23 mouse cellular contexts compared by ENCODE assay signal in genomic region chr17:55954229-55954628, GRCm38 (mm10). TPM values are rescaled to one million over a fixed set of nuclear protein-coding genes. Genes with fewer than 3 reads are reported as not detected.
DNase-seq lines count a peak whose midpoint lies in the region; ATAC-seq and TF ChIP-seq lines count a peak whose summit lies in the region.
"Had no signal": no experiment of that assay in that cellular context is flagged by ENCODE, and none has a peak within 500 bp of the region (broad histone marks: within the 10 kb centered on the region; RNA-seq: fewer than 3 reads in every experiment).

No protein-coding gene starts in this region.

- DNase-seq in heart, adult 11 months, result peak; percentile 87
- no peak for DNase-seq in heart, postnatal 14 days
- no peak for DNase-seq in midbrain, embryonic 14.5 days
- DNase-seq in R1 (ENCODE audit: low read depth, low spot score), result peak; percentile 62
- DNase-seq in kidney, postnatal 10 days, result no peak
- no peak for DNase-seq in layer of hippocampus, adult 9-11 months
- DNase-seq: adrenal gland, postnatal 14 days; gastrocnemius, postnatal 14 days; lung, embryonic 14.5 days; lung, postnatal 4 days; retina, postnatal 1 day; thymus, postnatal 25 days had no signal

- no peak for TF ChIP-seq POLR2A in ES-Bruce4 (IDR thresholded peaks at IDR 0.05; ENCODE audit: insufficient read depth, low read length)

- H3K27ac ChIP-seq in midbrain, embryonic 13.5 days, result no peak overlapping the region
- H3K27ac ChIP-seq in midbrain, embryonic 14.5 days (replicated peaks; ENCODE audit: low read depth, low read length), result no peak overlapping the region
- no peak overlapping the region for H3K27ac ChIP-seq in ES-Bruce4 (ENCODE audit: insufficient read depth, low read length)
- H3K27ac ChIP-seq: embryonic facial prominence, embryonic 12.5 days; hindbrain, embryonic 14.5 days; kidney, postnatal 0 days; layer of hippocampus, adult 2 months; midbrain, embryonic 15.5 days had no signal

- H3K9me3 ChIP-seq in midbrain, embryonic 13.5 days, result no peaks in the 10 kb centered on the region
- no peaks in the 10 kb centered on the region for H3K9me3 ChIP-seq in midbrain, embryonic 14.5 days (ENCODE audit: control insufficient read depth, low read length)
- no peaks in the 10 kb centered on the region for H3K9me3 ChIP-seq in ES-Bruce4 (replicated peaks; ENCODE audit: control insufficient read depth, insufficient read depth, low read length, poor library complexity, severe bottlenecking)
- H3K9me3 ChIP-seq: embryonic facial prominence, embryonic 12.5 days; midbrain, embryonic 15.5 days had no signal

- H3K4me1 ChIP-seq in midbrain, embryonic 13.5 days (replicated peaks), result peaks cover 29% of the 10 kb centered on the region
- H3K4me1 ChIP-seq in midbrain, embryonic 14.5 days (ENCODE audit: control insufficient read depth, insufficient read depth, low read length), result peaks cover 20% of the 10 kb centered on the region
- H3K4me1 ChIP-seq in ES-Bruce4 (ENCODE audit: control insufficient read depth, insufficient read depth, low read length), result peaks cover 14% of the 10 kb centered on the region

- H3K36me3 ChIP-seq in midbrain, embryonic 13.5 days, result no peaks in the 10 kb centered on the region
- no peaks in the 10 kb centered on the region for H3K36me3 ChIP-seq in midbrain, embryonic 14.5 days (ENCODE audit: control insufficient read depth, insufficient read depth, low read length)
- no peaks in the 10 kb centered on the region for H3K36me3 ChIP-seq in ES-Bruce4 (ENCODE audit: control insufficient read depth, insufficient read depth, low read length, poor library complexity, severe bottlenecking)
- H3K36me3 ChIP-seq: embryonic facial prominence, embryonic 12.5 days; midbrain, embryonic 15.5 days had no signal

- H3K27me3 ChIP-seq in midbrain, embryonic 13.5 days, result peaks cover 31% of the 10 kb centered on the region
- 0 out of 2 replicates have a peak, but pooled peaks cover 9% of the 10 kb centered on the region for H3K27me3 ChIP-seq in midbrain, embryonic 14.5 days (ENCODE audit: control insufficient read depth, insufficient read depth, low read length)
- H3K27me3 ChIP-seq in ES-Bruce4 (ENCODE audit: control insufficient read depth, insufficient read depth, low read length, poor library complexity, severe bottlenecking), result no peaks in the 10 kb centered on the region

- 35% methylated on average over 16 of the region's 16 CpGs for WGBS in midbrain, embryonic 13.5 days
- WGBS in midbrain, embryonic 14.5 days, result 44% methylated on average over 16 of the region's 16 CpGs

- no peak for TF ChIP-seq EP300 in ES-Bruce4 (IDR thresholded peaks at IDR 0.05; ENCODE audit: insufficient read depth, low read depth, low read length)

- no peak overlapping the region for H3K4me2 ChIP-seq in midbrain, embryonic 13.5 days (replicated peaks)
- H3K4me2 ChIP-seq in midbrain, embryonic 14.5 days (ENCODE audit: low read length), result no peak overlapping the region
- H3K4me2 ChIP-seq: embryonic facial prominence, embryonic 12.5 days; hindbrain, embryonic 14.5 days; lung, embryonic 14.5 days; midbrain, embryonic 15.5 days had no signal

- H3K9ac ChIP-seq in midbrain, embryonic 13.5 days (replicated peaks), result 0 out of 2 replicates have a peak overlapping the region, but pooled peaks have one; percentile 14
- H3K9ac ChIP-seq in midbrain, embryonic 14.5 days (replicated peaks; ENCODE audit: low read length), result no peak overlapping the region
- H3K9ac ChIP-seq in ES-Bruce4 (ENCODE audit: low read depth, poor library complexity, severe bottlenecking), result no peak overlapping the region
- H3K9ac ChIP-seq: embryonic facial prominence, embryonic 12.5 days; hindbrain, embryonic 14.5 days; lung, embryonic 14.5 days; midbrain, embryonic 15.5 days had no signal

- TF ChIP-seq CTCF in ES-Bruce4 (IDR thresholded peaks at IDR 0.05; ENCODE audit: low read depth, low read length), result no peak

- ATAC-seq in midbrain, embryonic 13.5 days, result no peak
- no peak for ATAC-seq in midbrain, embryonic 14.5 days (ENCODE audit: low FRiP score, low TSS enrichment)
- ATAC-seq: activated CD4-positive, CD25-positive, alpha-beta regulatory T cell, adult 4 months; intestine, postnatal 0 days; midbrain, embryonic 15.5 days had no signal

- intact Hi-C loops in heart, postnatal 14 days (cut with DNase I), result loop anchor here (10.0 kb wide), 2 partner anchors 249 to 301 kb away; partner anchors contain the start of gene Fem1a

- H3K4me3 ChIP-seq in midbrain, embryonic 13.5 days (replicated peaks), result no peak overlapping the region
- H3K4me3 ChIP-seq in midbrain, embryonic 14.5 days (replicated peaks; ENCODE audit: low read depth, low read length), result no peak overlapping the region
- H3K4me3 ChIP-seq in ES-Bruce4 (ENCODE audit: low read depth, low read length), result peak overlapping the region; percentile 8
- H3K4me3 ChIP-seq: embryonic facial prominence, embryonic 12.5 days; layer of hippocampus, adult 2 months; midbrain, embryonic 15.5 days had no signal

RNA-seq across cellular contexts. Expression of gene Ebi3, which starts 1.8 kb away (rescaled TPM):
- total RNA-seq in heart, postnatal 14 days (2021), result under 1 TPM; 0.63 to 0.81 TPM
- 4.7 and 5.1 TPM in 2 replicates for polyA plus RNA-seq in midbrain, embryonic 13.5 days (2015; fragmentation: Nextera tagmentation; extraction: Ambion mirVana)
- 6.6 and 9.6 TPM in 2 replicates for polyA plus RNA-seq in midbrain, embryonic 14.5 days (2014; fragmentation: Nextera tagmentation; extraction: Ambion mirVana)
- polyA plus RNA-seq in ES-Bruce4 (2011; ENCODE audit: insufficient read depth, insufficient read length, low read depth, missing spikeins), result not detected in 2 replicates

RNA-seq across cellular contexts. Expression of gene Yju2, which starts 4.7 kb away (rescaled TPM):
- 10 to 100 TPM; 10.8 to 12.6 TPM for total RNA-seq in heart, postnatal 14 days (2021)
- 27.9 and 28.2 TPM in 2 replicates for polyA plus RNA-seq in midbrain, embryonic 13.5 days (2015; fragmentation: Nextera tagmentation; extraction: Ambion mirVana)
- polyA plus RNA-seq in midbrain, embryonic 14.5 days (2014; fragmentation: Nextera tagmentation; extraction: Ambion mirVana), result 20.0 and 21.4 TPM in 2 replicates
- polyA plus RNA-seq in ES-Bruce4 (2011; ENCODE audit: insufficient read depth, insufficient read length, low read depth, missing spikeins), result 10.7 and 11.0 TPM in 2 replicates

RNA-seq across cellular contexts. Expression of gene Zfp119b, which starts 4.9 kb away (rescaled TPM):
- total RNA-seq in heart, postnatal 14 days (2021), result 1 to 10 TPM; 3.3 to 4.1 TPM
- 9.4 and 9.5 TPM in 2 replicates for polyA plus RNA-seq in midbrain, embryonic 13.5 days (2015; fragmentation: Nextera tagmentation; extraction: Ambion mirVana)
- 10.7 and 13.4 TPM in 2 replicates for polyA plus RNA-seq in midbrain, embryonic 14.5 days (2014; fragmentation: Nextera tagmentation; extraction: Ambion mirVana)
- 7.5 and 7.8 TPM in 2 replicates for polyA plus RNA-seq in ES-Bruce4 (2011; ENCODE audit: insufficient read depth, insufficient read length, low read depth, missing spikeins)

RNA-seq across cellular contexts. Expression of gene Shd, which starts 16.0 kb away (rescaled TPM):
- 1 to 10 TPM; 1.3 to 3.1 TPM for total RNA-seq in heart, postnatal 14 days (2021)
- polyA plus RNA-seq in midbrain, embryonic 13.5 days (2015; fragmentation: Nextera tagmentation; extraction: Ambion mirVana), result 181 and 184 TPM in 2 replicates
- 178 and 209 TPM in 2 replicates for polyA plus RNA-seq in midbrain, embryonic 14.5 days (2014; fragmentation: Nextera tagmentation; extraction: Ambion mirVana)
- 2.5 and 4.3 TPM in 2 replicates for polyA plus RNA-seq in ES-Bruce4 (2011; ENCODE audit: insufficient read depth, insufficient read length, low read depth, missing spikeins)
- total RNA-seq: common myeloid progenitor, adult 5-6 weeks had no signal
- polyA plus RNA-seq: activated CD4-positive, CD25-positive, alpha-beta regulatory T cell, adult 4 months had no signal

RNA-seq across cellular contexts. Expression of gene Fsd1, which starts 32.1 kb away (rescaled TPM):
- under 1 TPM in 1 of 2 experiments, not detected in 1; 0.74 TPM for total RNA-seq in heart, postnatal 14 days (2021)
- 135 and 136 TPM in 2 replicates for polyA plus RNA-seq in midbrain, embryonic 13.5 days (2015; fragmentation: Nextera tagmentation; extraction: Ambion mirVana)
- polyA plus RNA-seq in midbrain, embryonic 14.5 days (2014; fragmentation: Nextera tagmentation; extraction: Ambion mirVana), result 141 and 188 TPM in 2 replicates
- polyA plus RNA-seq in ES-Bruce4 (2011; ENCODE audit: insufficient read depth, insufficient read length, low read depth, missing spikeins), result 22.0 and 46.7 TPM in 2 replicates
- total RNA-seq: common myeloid progenitor, adult 5-6 weeks; neutrophil, adult 5-6 weeks had no signal
- polyA plus RNA-seq: activated CD4-positive, CD25-positive, alpha-beta regulatory T cell, adult 4 months had no signal

Comparison
In these comparisons a context has a peak if more than half of its experiments do, and no peak if none do; other contexts are left out.
1. DNase-seq: peak in heart, adult 11 months (single experiment) and R1 (single experiment); none in heart, postnatal 14 days (0 of 2), midbrain, embryonic 14.5 days (single experiment), kidney, postnatal 10 days (single experiment) and layer of hippocampus, adult 9-11 months (single experiment).